Mouse (Mus musculus) limb, embryonic 14.5 days (tissue): ENCODE measurements around the gene Spata32. TPM values are rescaled to one million over a fixed set of nuclear protein-coding genes. Genes with fewer than 3 reads are reported as not detected.

Source experiments
- ATAC-seq: fragments of 200-750 bp; cut with Nextera tagmentation; 2 replicates; pipeline ENCODE4 v1.8.0; 2017; ENCODE audit warnings: low read depth, moderate number of reproducible peaks, moderate TSS enrichment; ENCODE audit not compliant: low FRiP score
- DNase-seq: peaks from one replicate; pipeline ENCODE4 v3.0.0-alpha.2; 2015; ENCODE audit warnings: low spot score
- H3K27ac ChIP-seq: fragments of 300-500 bp; sonication (generic); replicated peaks from 2 replicates; pipeline ENCODE4 v1.5.1; 2014; ENCODE audit warnings: low read depth, mild to moderate bottlenecking, low read length, moderate library complexity, mixed read lengths
- H3K27me3 ChIP-seq: fragments of 300-500 bp; sonication (generic); 2 replicates; pipeline ENCODE4 v1.6.1; 2014; ENCODE audit warnings: low read length, mixed read lengths; ENCODE audit not compliant: control insufficient read depth, insufficient read depth
- H3K36me3 ChIP-seq: fragments of 300-500 bp; sonication (generic); 2 replicates; pipeline ENCODE4 v1.6.1; 2014; ENCODE audit warnings: mild to moderate bottlenecking, low read length, moderate library complexity, mixed read lengths; ENCODE audit not compliant: control insufficient read depth, insufficient read depth
- H3K4me1 ChIP-seq: fragments of 300-500 bp; sonication (generic); 2 replicates; pipeline ENCODE4 v1.6.1; 2014; ENCODE audit warnings: antibody characterized with exemption, low read length, mixed read lengths; ENCODE audit not compliant: control insufficient read depth, insufficient read depth
- H3K4me2 ChIP-seq: fragments of 300-500 bp; sonication (generic); replicated peaks from 2 replicates; pipeline ENCODE4 v1.6.1; 2014; ENCODE audit warnings: low read depth, mild to moderate bottlenecking, low read length, moderate library complexity; ENCODE audit not compliant: severe bottlenecking
- H3K4me3 ChIP-seq: fragments of 300-500 bp; sonication (generic); replicated peaks from 2 replicates; pipeline ENCODE4 v1.5.1; 2014; ENCODE audit warnings: low read length
- H3K9ac ChIP-seq: fragments of 300-500 bp; sonication (generic); 2 replicates; pipeline ENCODE4 v1.6.1; 2014; ENCODE audit warnings: mild to moderate bottlenecking, low read depth, low read length, moderate library complexity; ENCODE audit not compliant: severe bottlenecking
- H3K9me3 ChIP-seq: fragments of 300-500 bp; sonication (generic); 2 replicates; pipeline ENCODE4 v1.6.1; 2016; ENCODE audit warnings: low read length; ENCODE audit not compliant: control insufficient read depth
- POLR2A ChIP-seq: fragments of 200-500 bp; IDR thresholded peaks from 2 replicates; pipeline ENCODE4 v1.8.0; 2012; ENCODE audit warnings: inconsistent platforms, mild to moderate bottlenecking, moderate library complexity, borderline replicate concordance; ENCODE audit not compliant: insufficient read depth, insufficient read length; ENCODE audit errors: extremely low read depth
- WGBS: fragments of 180-500 bp; shearing (Covaris S2); extraction: QIAGEN DNeasy Blood & Tissue Kit; methylation state at CpG from one replicate; pipeline ENCODE4 v1.1.7; 2014; 5-methylcytosine and 5-hydroxymethylcytosine counted together
- polyA plus RNA-seq, 2 experiments: library from polyadenylated mRNA; depleted of rRNA in 1 of 2; stranded (reverse) in 1 of 2; unstranded in 1 of 2; fragments of >200 nt; fragmentation: Nextera tagmentation in 1 of 2; extraction: Ambion mirVana in 1 of 2; gene quantifications; 2 replicates each; pipeline versions ENCODE4 v1.2.1 to v1.2.3; 2012 to 2014

Gene Spata32
- polyA plus RNA-seq, 2 experiments, result not detected

- no peak overlapping the region for H3K4me2 ChIP-seq
- no peak for ATAC-seq
- TF ChIP-seq POLR2A, result no peak
Measured at GRCm38 (mm10) chr11:103180426-103180825, 37.8 kb downstream of the Spata32 start.

GRCm38 (mm10) chr11:103178748-103179147, 39.5 kb downstream of the Spata32 start:
- peaks cover 3% of the 10 kb centered on the region; the same call in 1 of the 2 replicates for H3K4me1 ChIP-seq
- DNase-seq (no peak), ATAC-seq (no peak)
- H3K4me2 ChIP-seq, result no peak overlapping the region
- no peak overlapping the region for H3K4me3 ChIP-seq
- 0 out of 2 replicates have a peak, but pooled peaks cover 1% of the 10 kb centered on the region for H3K27me3 ChIP-seq
- no peak for TF ChIP-seq POLR2A
- no peaks in the 10 kb centered on the region for H3K9me3 ChIP-seq
- H3K9ac ChIP-seq, result no peak overlapping the region
- no peak overlapping the region for H3K27ac ChIP-seq
- H3K36me3 ChIP-seq, result no peaks in the 10 kb centered on the region
- WGBS, result 88% methylated on average over 8 of the region's 8 CpGs

More at GRCm38 (mm10) chr11:103180426-103180825, 37.8 kb downstream of the Spata32 start:
- no peaks in the 10 kb centered on the region for H3K36me3 ChIP-seq
- no peak for DNase-seq
- H3K4me3 ChIP-seq, result no peak overlapping the region
- H3K27ac ChIP-seq, result no peak overlapping the region
- no peaks in the 10 kb centered on the region for H3K9me3 ChIP-seq
- no peaks in the 10 kb centered on the region for H3K27me3 ChIP-seq
- 45% methylated on average over 1 of the region's 1 CpGs for WGBS
- no peaks in the 10 kb centered on the region for H3K4me1 ChIP-seq
- no peak overlapping the region for H3K9ac ChIP-seq

GRCm38 (mm10) chr11:103177815-103178485, 40.3 kb downstream of the Spata32 start:
- H3K9me3 ChIP-seq, result no peaks in the 10 kb centered on the region
- ATAC-seq (no peak), DNase-seq (no peak)
- H3K4me1 ChIP-seq, result peaks cover 3% of the 10 kb centered on the region; the same call in 1 of the 2 replicates
- 84% methylated on average over 15 of the region's 15 CpGs for WGBS
- TF ChIP-seq POLR2A, result no peak
- 0 out of 2 replicates have a peak, but pooled peaks cover 3% of the 10 kb centered on the region for H3K27me3 ChIP-seq
- H3K4me3 ChIP-seq, result no peak overlapping the region
- H3K36me3 ChIP-seq, result no peaks in the 10 kb centered on the region
- H3K4me2 ChIP-seq, result no peak overlapping the region
- no peak overlapping the region for H3K9ac ChIP-seq
- no peak overlapping the region for H3K27ac ChIP-seq

- Histone ChIP-seq H3K36me3 (no peaks in the 10 kb centered on the region), H3K27ac (no peak overlapping the region), H3K4me3 (no peak overlapping the region), H3K9ac (no peak overlapping the region), H3K27me3 (peaks cover 8% of the 10 kb centered on the region), H3K4me1 (peaks cover 3% of the 10 kb centered on the region; the same call in 1 of the 2 replicates), H3K4me2 (no peak overlapping the region), H3K9me3 (no peaks in the 10 kb centered on the region)
- 77% methylated on average over 5 of the region's 5 CpGs for WGBS
- no peak for DNase-seq
- TF ChIP-seq POLR2A, result no peak
- ATAC-seq, result no peak
Measured at GRCm38 (mm10) chr11:103177216-103177615, 41.0 kb downstream of the Spata32 start.

- Histone ChIP-seq H3K36me3 (no peaks in the 10 kb centered on the region), H3K4me2 (no peak overlapping the region), H3K27ac (no peak overlapping the region), H3K4me3 (no peak overlapping the region), H3K9me3 (no peaks in the 10 kb centered on the region), H3K4me1 (peaks cover 3% of the 10 kb centered on the region; the same call in 1 of the 2 replicates), H3K27me3 (peaks cover 15% of the 10 kb centered on the region), H3K9ac (no peak overlapping the region)
- no peak for ATAC-seq
- no peak for DNase-seq
- 100% methylated on average over 1 of the region's 1 CpGs for WGBS
- no peak for TF ChIP-seq POLR2A
Measured at GRCm38 (mm10) chr11:103176510-103176909, 41.7 kb downstream of the Spata32 start.
